Mouse (Mus musculus) kidney, postnatal 0 days (tissue): ENCODE data around the gene Exoc6. TPM values are rescaled to one million over a fixed set of nuclear protein-coding genes. Genes with fewer than 3 reads are reported as not detected.
"Not testable (repeated sequence)": the region's sequence is repeated elsewhere in the genome, so short reads cannot be mapped to it uniquely, and the experiment has no call there.

ENCODE experiments used
- ATAC-seq: fragments of 200-750 bp; cut with Nextera tagmentation; replicated peaks from 2 replicates; pipeline ENCODE4 v1.8.0; 2017; ENCODE audit warnings: low read depth, moderate number of reproducible peaks, moderate TSS enrichment, moderate library complexity; ENCODE audit not compliant: low FRiP score
- DNase-seq: peaks from one replicate; pipeline ENCODE4 v3.0.0-alpha.2; 2016; ENCODE audit warnings: low spot score
- H3K27ac ChIP-seq: fragments of 300-500 bp; sonication (generic); 2 replicates; pipeline ENCODE4 v1.5.1; 2014; ENCODE audit warnings: mild to moderate bottlenecking
- H3K27me3 ChIP-seq: fragments of 300-500 bp; sonication (generic); 2 replicates; pipeline ENCODE4 v1.6.1; 2014; ENCODE audit warnings: low read length, mixed read lengths; ENCODE audit not compliant: insufficient read depth
- H3K36me3 ChIP-seq: fragments of 300-500 bp; sonication (generic); 2 replicates; pipeline ENCODE4 v1.6.1; 2014; ENCODE audit warnings: low read length, mixed read lengths; ENCODE audit not compliant: insufficient read depth
- H3K4me1 ChIP-seq: fragments of 300-500 bp; sonication (generic); replicated peaks from 2 replicates; pipeline ENCODE4 v1.6.1; 2014; ENCODE audit warnings: antibody characterized with exemption, low read length, mixed read lengths; ENCODE audit not compliant: insufficient read depth
- H3K4me2 ChIP-seq: fragments of 300-500 bp; sonication (generic); 2 replicates; pipeline ENCODE4 v1.6.1; 2014; ENCODE audit warnings: mild to moderate bottlenecking, low read length, moderate library complexity, mixed read lengths
- H3K4me3 ChIP-seq: fragments of 300-500 bp; sonication (generic); replicated peaks from 2 replicates; pipeline ENCODE4 v1.5.1; 2014; ENCODE audit warnings: low read depth, low read length
- H3K9ac ChIP-seq: fragments of 300-500 bp; sonication (generic); 2 replicates; pipeline ENCODE4 v1.6.1; 2014; ENCODE audit warnings: low read depth, low read length
- H3K9me3 ChIP-seq: fragments of 300-500 bp; sonication (generic); replicated peaks from 2 replicates; pipeline ENCODE4 v1.6.1; 2016; ENCODE audit warnings: low read length, inconsistent platforms, mixed read lengths
- CTCF ChIP-seq: IDR thresholded peaks from 2 replicates; pipeline ENCODE4 v1.5.1; 2016; ENCODE audit warnings: antibody characterized with exemption, low read depth, mild to moderate bottlenecking, moderate library complexity
- WGBS: fragments of 180-500 bp; shearing (Covaris S2); extraction: QIAGEN DNeasy Blood & Tissue Kit; methylation state at CpG from one replicate; pipeline ENCODE4 v1.1.7; 2014; 5-methylcytosine and 5-hydroxymethylcytosine counted together
- polyA plus RNA-seq: library from polyadenylated mRNA; unstranded; fragments of >200 nt; fragmentation: Nextera tagmentation; extraction: Ambion mirVana; gene quantifications from 2 replicates; pipeline ENCODE4 v1.2.1, GENCODE M21; 2015

Gene Exoc6
- polyA plus RNA-seq, 1 experiment from 2014 or later = 28.1 TPM

DNA sequence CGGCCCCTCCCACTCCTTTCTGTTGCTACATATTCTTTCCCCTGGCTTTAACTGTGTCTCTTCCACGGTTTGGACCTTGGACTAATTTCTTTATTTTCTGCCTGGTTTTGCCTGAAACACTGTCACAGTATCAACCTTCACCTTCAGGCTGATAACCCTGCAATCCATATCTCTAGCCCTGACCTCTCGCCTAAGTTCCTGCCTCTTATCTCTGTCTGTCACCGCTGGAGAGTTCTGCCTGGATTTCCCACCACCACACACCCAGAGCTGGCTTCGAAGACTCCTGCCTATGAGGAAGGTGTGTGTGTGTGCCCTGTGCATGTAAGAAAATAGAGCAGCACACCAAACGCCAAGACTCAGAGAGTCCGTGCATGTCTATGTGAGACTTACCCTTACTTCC, 32.8 kb upstream of the Exoc6 start:
- 0 out of 2 replicates have a peak, but pooled peaks cover 2% of the 10 kb centered on the region for H3K4me1 ChIP-seq
- H3K4me2 ChIP-seq = no peak overlapping the region
- H3K4me3 ChIP-seq = no peak overlapping the region
- H3K27ac ChIP-seq = no peak overlapping the region
- DNase-seq (no peak), ATAC-seq (no peak)
- no peaks in the 10 kb centered on the region for H3K9me3 ChIP-seq
- no peaks in the 10 kb centered on the region for H3K27me3 ChIP-seq
- TF ChIP-seq CTCF = no peak
- no peak overlapping the region for H3K9ac ChIP-seq
- no peaks in the 10 kb centered on the region for H3K36me3 ChIP-seq
- WGBS = 79% methylated on average over 7 of the region's 7 CpGs

- TF ChIP-seq CTCF = no peak
- DNase-seq (no peak), ATAC-seq (no peak)
- 59% methylated on average over 18 of the region's 18 CpGs for WGBS
- no peaks in the 10 kb centered on the region for H3K9me3 ChIP-seq
- no peak overlapping the region for H3K9ac ChIP-seq
- H3K36me3 ChIP-seq = no peaks in the 10 kb centered on the region
- H3K4me1 ChIP-seq = no peaks in the 10 kb centered on the region
- no peak overlapping the region for H3K4me3 ChIP-seq
- no peaks in the 10 kb centered on the region for H3K27me3 ChIP-seq
- no peak overlapping the region for H3K4me2 ChIP-seq
- no peak overlapping the region for H3K27ac ChIP-seq
These were observed 29.3 kb upstream of the Exoc6 start for GRCm38 (mm10) chr19:37520740-37521433.

DNA sequence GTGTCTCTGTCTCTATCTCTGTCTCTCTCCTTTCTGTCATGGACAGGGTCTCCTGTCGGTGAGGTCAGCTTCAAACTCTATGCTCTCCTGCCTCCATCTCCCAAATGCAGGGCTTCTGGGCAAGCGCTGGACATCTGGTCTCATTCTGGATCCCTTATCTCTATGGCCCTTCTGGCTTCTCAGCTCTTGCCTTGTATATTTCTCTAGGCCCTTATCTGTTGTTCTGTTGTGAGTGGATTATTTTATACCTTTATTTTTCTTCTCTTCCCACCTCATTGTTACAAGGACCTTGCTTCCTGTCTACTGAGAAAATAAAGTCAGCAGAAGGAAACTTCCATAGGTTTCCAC, 28.8 kb upstream of the Exoc6 start:
- no peaks in the 10 kb centered on the region for H3K36me3 ChIP-seq
- no peak for ATAC-seq
- no peak for DNase-seq
- H3K4me3 ChIP-seq = no peak overlapping the region
- 84% methylated on average over 2 of the region's 2 CpGs for WGBS
- H3K9me3 ChIP-seq = no peaks in the 10 kb centered on the region
- H3K27me3 ChIP-seq = no peaks in the 10 kb centered on the region
- no peak overlapping the region for H3K4me2 ChIP-seq
- no peak for TF ChIP-seq CTCF
- H3K4me1 ChIP-seq = no peaks in the 10 kb centered on the region
- no peak overlapping the region for H3K9ac ChIP-seq
- H3K27ac ChIP-seq = no peak overlapping the region

- no peak for DNase-seq
- Histone ChIP-seq H3K4me3 (no peak overlapping the region), H3K27me3 (no peaks in the 10 kb centered on the region), H3K9me3 (no peaks in the 10 kb centered on the region), H3K36me3 (no peaks in the 10 kb centered on the region), H3K9ac (no peak overlapping the region), H3K4me1 (no peaks in the 10 kb centered on the region), H3K27ac (no peak overlapping the region), H3K4me2 (0 out of 2 replicates have a peak overlapping the region, but pooled peaks have one; percentile 19)
- ATAC-seq = no peak
- TF ChIP-seq CTCF = no peak
- WGBS = 64% methylated on average over 15 of the region's 15 CpGs
These were observed 26.7 kb upstream of the Exoc6 start for GRCm38 (mm10) chr19:37523280-37524062.

DNA sequence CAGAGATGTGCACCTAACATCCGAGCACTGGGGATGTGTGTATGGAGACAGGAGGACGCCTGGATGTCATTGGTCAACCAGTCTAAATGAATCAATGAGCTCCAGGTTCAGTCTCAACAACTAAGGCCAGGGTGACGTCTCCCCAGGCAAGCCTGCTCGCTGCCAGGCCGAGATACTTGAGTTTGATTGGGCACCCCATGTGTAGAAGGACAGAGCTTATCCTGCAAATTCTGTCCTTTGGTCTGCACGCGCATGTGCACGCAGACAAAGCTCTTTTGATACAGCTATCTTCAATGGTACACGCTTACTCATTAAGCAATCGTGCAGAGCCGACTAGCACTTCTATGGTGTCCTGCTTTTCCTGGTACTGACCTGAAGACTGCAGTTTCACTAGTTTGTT, 24.3 kb upstream of the Exoc6 start:
- Histone ChIP-seq H3K4me3 (no peak overlapping the region), H3K27me3 (no peaks in the 10 kb centered on the region), H3K9me3 (no peaks in the 10 kb centered on the region), H3K4me1 (no peaks in the 10 kb centered on the region), H3K36me3 (no peaks in the 10 kb centered on the region), H3K9ac (no peak overlapping the region), H3K4me2 (no peak overlapping the region), H3K27ac (no peak overlapping the region)
- WGBS = 89% methylated on average over 11 of the region's 11 CpGs
- no peak for DNase-seq
- ATAC-seq = no peak
- TF ChIP-seq CTCF = no peak

- Histone ChIP-seq H3K4me2 (no peak overlapping the region), H3K9me3 (no peaks in the 10 kb centered on the region), H3K4me3 (no peak overlapping the region), H3K36me3 (no peaks in the 10 kb centered on the region), H3K9ac (no peak overlapping the region), H3K4me1 (no peaks in the 10 kb centered on the region), H3K27me3 (no peaks in the 10 kb centered on the region), H3K27ac (no peak overlapping the region)
- DNase-seq (no peak), ATAC-seq (no peak)
- no peak for TF ChIP-seq CTCF
- WGBS = 56% methylated on average over 8 of the region's 8 CpGs
These were observed 23.4 kb upstream of the Exoc6 start for GRCm38 (mm10) chr19:37526768-37527167.

- not testable (repeated sequence) for H3K27ac ChIP-seq, H3K4me3 ChIP-seq, H3K9ac ChIP-seq, H3K4me1 ChIP-seq, DNase-seq, H3K9me3 ChIP-seq, H3K27me3 ChIP-seq, ATAC-seq, H3K4me2 ChIP-seq, H3K36me3 ChIP-seq
- 92% methylated on average over 3 of the region's 3 CpGs for WGBS
These were observed 22.5 kb upstream of the Exoc6 start for GRCm38 (mm10) chr19:37527736-37528135.
